Mouse (Mus musculus) liver, embryonic 14.5 days (tissue): ENCODE measurements around the gene Oas1d. TPM values are rescaled to one million over a fixed set of nuclear protein-coding genes. Genes with fewer than 3 reads are reported as not detected.

Experiments
- ATAC-seq: fragments of 200-750 bp; cut with Nextera tagmentation; 2 replicates; pipeline ENCODE4 v1.8.0; 2017; ENCODE audit warnings: moderate number of reproducible peaks, mild to moderate bottlenecking, moderate library complexity; ENCODE audit not compliant: insufficient read depth
- DNase-seq, 3 experiments: peaks; one replicate each; pipeline ENCODE4 v3.0.0-alpha.2; 2012 to 2013; ENCODE audit warnings: low read depth in 3 of 3, low spot score in 3 of 3
- H3K27ac ChIP-seq: fragments of 300-500 bp; sonication (generic); 2 replicates; pipeline ENCODE4 v1.5.1; 2014; ENCODE audit warnings: moderate library complexity, mild to moderate bottlenecking, control low read depth, inconsistent platforms
- H3K27me3 ChIP-seq: fragments of 300-500 bp; sonication (generic); 2 replicates; pipeline ENCODE4 v1.6.1; 2014; ENCODE audit warnings: mild to moderate bottlenecking, low read length, moderate library complexity; ENCODE audit not compliant: control insufficient read depth, insufficient read depth
- H3K36me3 ChIP-seq: fragments of 300-500 bp; sonication (generic); replicated peaks from 2 replicates; pipeline ENCODE4 v1.6.1; 2014; ENCODE audit warnings: low read depth; ENCODE audit not compliant: control insufficient read depth, insufficient read depth
- H3K4me1 ChIP-seq, 2 experiments: fragments of 200-500 bp in 1 of 2; fragments of 300-500 bp in 1 of 2; sonication (generic) in 1 of 2; replicated peaks; 2 replicates each; pipeline ENCODE4 v1.6.1; 2012 to 2014; ENCODE audit warnings: antibody characterized with exemption in 1 of 2, inconsistent platforms in 1 of 2, low read length in 1 of 2; ENCODE audit not compliant: control insufficient read depth in 2 of 2, insufficient read depth in 2 of 2
- H3K4me2 ChIP-seq: fragments of 300-500 bp; sonication (generic); 2 replicates; pipeline ENCODE4 v1.6.1; 2014; ENCODE audit warnings: low read depth, mild to moderate bottlenecking, control low read depth, moderate library complexity
- H3K4me3 ChIP-seq, 2 experiments: fragments of 200-500 bp in 1 of 2; fragments of 300-500 bp in 1 of 2; sonication (generic) in 1 of 2; 2 replicates each; pipeline ENCODE4 v1.5.1; 2012 to 2014; ENCODE audit warnings: low read depth in 2 of 2, low read length in 2 of 2, mild to moderate bottlenecking in 2 of 2, control low read depth in 1 of 2, inconsistent platforms in 1 of 2, moderate library complexity in 1 of 2; ENCODE audit not compliant: insufficient read depth in 1 of 2
- H3K9ac ChIP-seq: fragments of 300-500 bp; sonication (generic); replicated peaks from 2 replicates; pipeline ENCODE4 v1.6.1; 2014; ENCODE audit warnings: mild to moderate bottlenecking, control low read depth, moderate library complexity
- H3K9me3 ChIP-seq: fragments of 300-500 bp; sonication (generic); 2 replicates; pipeline ENCODE4 v1.6.1; 2016; ENCODE audit warnings: low read length, mixed read lengths; ENCODE audit not compliant: control insufficient read depth
- CTCF ChIP-seq: IDR thresholded peaks from 2 replicates; pipeline ENCODE4 v1.5.1; 2016; ENCODE audit warnings: antibody characterized with exemption, low read depth, control low read depth
- EP300 ChIP-seq: IDR thresholded peaks from 2 replicates; pipeline ENCODE4 v1.6.1; 2016; ENCODE audit warnings: antibody characterized with exemption, low read depth
- WGBS: fragments of 180-500 bp; shearing (Covaris S2); extraction: QIAGEN DNeasy Blood & Tissue Kit; methylation state at CpG from one replicate; pipeline ENCODE4 v1.1.7; 2014; ENCODE audit not compliant: insufficient replicate concordance; 5-methylcytosine and 5-hydroxymethylcytosine counted together
- polyA plus RNA-seq, 2 experiments: library from polyadenylated mRNA; depleted of rRNA in 1 of 2; stranded (reverse) in 1 of 2; unstranded in 1 of 2; fragments of >200 nt; fragmentation: Nextera tagmentation in 1 of 2; extraction: Ambion mirVana in 1 of 2; gene quantifications; 2 replicates each; pipeline versions ENCODE4 v1.2.1 to v1.2.3; 2012 to 2014

Oas1d gene
- polyA plus RNA-seq, 2 experiments, result not detected

- Histone ChIP-seq H3K9ac (no peak overlapping the region), H3K36me3 (no peaks in the 10 kb centered on the region), H3K9me3 (no peaks in the 10 kb centered on the region), H3K4me3 (no peak overlapping the region), H3K4me1 (no peaks in the 10 kb centered on the region), H3K4me2 (no peak overlapping the region), H3K27ac (no peak overlapping the region), H3K27me3 (no peaks in the 10 kb centered on the region)
- ATAC-seq (no peak), DNase-seq (no peak)
- TF ChIP-seq EP300 (no peak), CTCF (no peak)
- WGBS, result 38% methylated on average over 4 of the region's 4 CpGs
Measured at GRCm38 (mm10) chr5:120961004-120961403, 46.7 kb downstream of the Oas1d start.

GRCm38 (mm10) chr5:120966156-120966555 lies 51.8 kb downstream of the Oas1d start:
- Histone ChIP-seq H3K9ac (no peak overlapping the region), H3K4me3 (no peak overlapping the region), H3K27ac (no peak overlapping the region), H3K9me3 (no peaks in the 10 kb centered on the region), H3K4me2 (no peak overlapping the region), H3K27me3 (no peaks in the 10 kb centered on the region), H3K4me1 (no peaks in the 10 kb centered on the region), H3K36me3 (no peaks in the 10 kb centered on the region)
- 63% methylated on average over 4 of the region's 4 CpGs for WGBS
- DNase-seq (no peak), ATAC-seq (no peak)
- TF ChIP-seq CTCF, result no peak
- TF ChIP-seq EP300, result no peak

- H3K4me3 ChIP-seq, result no peak overlapping the region
- ATAC-seq (no peak), DNase-seq (no peak)
- H3K4me1 ChIP-seq, result no peaks in the 10 kb centered on the region
- H3K9ac ChIP-seq, result no peak overlapping the region
- H3K9me3 ChIP-seq, result no peaks in the 10 kb centered on the region
- H3K27ac ChIP-seq, result no peak overlapping the region
- no peak overlapping the region for H3K4me2 ChIP-seq
- TF ChIP-seq EP300, result no peak
- no peak for TF ChIP-seq CTCF
- no peaks in the 10 kb centered on the region for H3K27me3 ChIP-seq
- 66% methylated on average over 8 of the region's 8 CpGs for WGBS
- H3K36me3 ChIP-seq, result no peaks in the 10 kb centered on the region
Measured at GRCm38 (mm10) chr5:120966894-120967293, 52.6 kb downstream of the Oas1d start.

- no peak overlapping the region for H3K27ac ChIP-seq
- no peaks in the 10 kb centered on the region for H3K4me1 ChIP-seq
- H3K9me3 ChIP-seq, result no peaks in the 10 kb centered on the region
- H3K9ac ChIP-seq, result no peak overlapping the region
- TF ChIP-seq EP300 (no peak), CTCF (no peak)
- no peak overlapping the region for H3K4me2 ChIP-seq
- DNase-seq (no peak), ATAC-seq (no peak)
- WGBS, result 65% methylated on average over 13 of the region's 13 CpGs
- no peak overlapping the region for H3K4me3 ChIP-seq
- H3K36me3 ChIP-seq, result no peaks in the 10 kb centered on the region
- no peaks in the 10 kb centered on the region for H3K27me3 ChIP-seq
Measured at GRCm38 (mm10) chr5:120967355-120968133, 53.2 kb downstream of the Oas1d start.

GRCm38 (mm10) chr5:120968134-120968532 lies 53.8 kb downstream of the Oas1d start:
- Histone ChIP-seq H3K27ac (no peak overlapping the region), H3K9me3 (no peaks in the 10 kb centered on the region), H3K27me3 (no peaks in the 10 kb centered on the region), H3K9ac (no peak overlapping the region), H3K4me3 (no peak overlapping the region), H3K4me1 (no peaks in the 10 kb centered on the region), H3K36me3 (no peaks in the 10 kb centered on the region), H3K4me2 (no peak overlapping the region)
- ATAC-seq (no peak), DNase-seq (no peak)
- WGBS, result 51% methylated on average over 4 of the region's 4 CpGs
- no peak for TF ChIP-seq EP300
- no peak for TF ChIP-seq CTCF
